Mouse (Mus musculus): ENCODE measurements around the gene Tepsin.

Tepsin gene

GRCm38 (mm10) chr11:120110554-120110953, 12.0 kb upstream of the Tepsin start:
- DNase-seq = no peak

- DNase-seq = no peak
Measured at GRCm38 (mm10) chr11:120109558-120110210, 11.2 kb upstream of the Tepsin start.

GRCm38 (mm10) chr11:120107796-120108195, 9.3 kb upstream of the Tepsin start:
- no peak for DNase-seq

- DNase-seq = no peak
Measured at GRCm38 (mm10) chr11:120107026-120107425, 8.5 kb upstream of the Tepsin start.

GRCm38 (mm10) chr11:120103431-120103997, 5.0 kb upstream of the Tepsin start:
- no peak for DNase-seq

GRCm38 (mm10) chr11:120101036-120101435, 2.5 kb upstream of the Tepsin start:
- DNase-seq = peak; percentile 62

- DNase-seq = no peak
Measured at GRCm38 (mm10) chr11:120092817-120093591, 5.5 kb downstream of the Tepsin start.

- no peak for DNase-seq
Measured at GRCm38 (mm10) chr11:120090661-120091060, 7.9 kb downstream of the Tepsin start.

GRCm38 (mm10) chr11:120086702-120087152, 11.8 kb downstream of the Tepsin start, which contains the start of gene Cep131:
Gene Cep131 (minus strand): TSS chr11:120086827.
- DNase-seq = peak; percentile 99

GRCm38 (mm10) chr11:120085891-120086627, 12.5 kb downstream of the Tepsin start:
- DNase-seq = no peak

GRCm38 (mm10) chr11:120080282-120080681, 18.2 kb downstream of the Tepsin start:
- no peak for DNase-seq

GRCm38 (mm10) chr11:120076191-120076590, 22.3 kb downstream of the Tepsin start:
- no peak for DNase-seq

GRCm38 (mm10) chr11:120072986-120073647, 25.4 kb downstream of the Tepsin start:
- DNase-seq = no peak

GRCm38 (mm10) chr11:120071731-120072320, 26.7 kb downstream of the Tepsin start:
- DNase-seq = no peak

- DNase-seq = peak; percentile 65
Measured at GRCm38 (mm10) chr11:120071065-120071464, 27.5 kb downstream of the Tepsin start.

- DNase-seq = no peak
Measured at GRCm38 (mm10) chr11:120070286-120070930, 28.1 kb downstream of the Tepsin start.

- no peak for DNase-seq
Measured at GRCm38 (mm10) chr11:120069261-120069660, 29.3 kb downstream of the Tepsin start.

GRCm38 (mm10) chr11:120067834-120068233, 30.7 kb downstream of the Tepsin start:
- no peak for DNase-seq

GRCm38 (mm10) chr11:120065291-120065690, 33.2 kb downstream of the Tepsin start:
- no peak for DNase-seq

GRCm38 (mm10) chr11:120064668-120065040, 33.9 kb downstream of the Tepsin start:
- DNase-seq = no peak

- DNase-seq = no peak
Measured at GRCm38 (mm10) chr11:120064006-120064667, 34.4 kb downstream of the Tepsin start.
